Mouse (Mus musculus): Measurements from ENCODE around the gene Sorl1.

DNA sequence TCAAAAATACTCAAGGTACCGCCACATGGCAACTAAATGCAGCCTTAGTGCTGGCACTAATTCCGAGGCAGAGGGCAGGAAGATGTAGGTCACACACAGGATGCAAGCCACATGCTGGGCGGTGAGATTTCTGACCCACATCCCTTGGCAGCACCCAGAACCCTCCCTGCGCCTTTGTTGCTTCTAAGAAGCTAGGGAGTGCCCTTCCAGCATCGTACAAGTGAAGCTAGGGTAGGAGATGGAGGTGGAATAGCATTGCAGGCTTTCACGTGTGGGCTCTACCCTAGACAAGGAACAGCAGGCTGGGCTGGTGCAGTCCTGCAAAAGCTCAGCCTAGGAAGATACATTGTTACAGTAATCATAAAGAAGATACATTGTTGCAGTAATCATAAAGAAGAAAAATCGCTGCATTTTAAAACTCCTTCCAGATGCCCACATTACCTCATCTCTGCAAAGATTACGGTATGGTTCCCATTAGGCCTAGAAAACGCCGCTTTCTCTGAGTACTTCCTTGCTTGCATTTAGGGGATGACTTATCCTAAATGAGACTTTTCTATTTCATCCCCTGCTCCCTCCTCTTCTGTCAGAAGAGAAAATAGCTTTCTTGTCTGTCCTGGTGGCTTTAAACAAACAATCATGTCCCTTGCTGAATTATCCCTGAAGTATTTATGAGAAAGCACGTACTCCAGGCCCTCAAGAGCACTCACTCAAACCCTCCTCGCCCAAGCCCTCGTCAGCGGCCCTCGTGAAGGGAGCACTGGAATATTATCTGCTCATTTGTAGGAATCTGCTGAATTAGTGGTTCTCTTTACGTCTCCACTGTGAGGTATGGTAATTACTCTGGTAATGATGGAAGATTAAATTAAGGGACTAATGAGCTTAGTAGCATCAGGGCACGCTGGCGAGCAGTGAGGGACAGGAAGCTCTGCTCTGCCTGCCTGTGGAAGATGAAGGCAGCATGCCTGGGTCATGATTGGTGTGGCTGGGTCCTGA lies 84.8 kb downstream of the Sorl1 start:
- no peak for TF ChIP-seq POLR2A (IDR thresholded peaks at IDR 0.05; ENCODE audit: low read depth, low read length)
- no peak for TF ChIP-seq CTCF (conservative IDR thresholded peaks at IDR 0.05; ENCODE audit: insufficient read depth, insufficient read length, low read depth, low read length)

Measured in kidney, adult 2 months (tissue).